Comparison of ENCODE assay signal across 8 mouse cellular contexts in the genomic region with DNA sequence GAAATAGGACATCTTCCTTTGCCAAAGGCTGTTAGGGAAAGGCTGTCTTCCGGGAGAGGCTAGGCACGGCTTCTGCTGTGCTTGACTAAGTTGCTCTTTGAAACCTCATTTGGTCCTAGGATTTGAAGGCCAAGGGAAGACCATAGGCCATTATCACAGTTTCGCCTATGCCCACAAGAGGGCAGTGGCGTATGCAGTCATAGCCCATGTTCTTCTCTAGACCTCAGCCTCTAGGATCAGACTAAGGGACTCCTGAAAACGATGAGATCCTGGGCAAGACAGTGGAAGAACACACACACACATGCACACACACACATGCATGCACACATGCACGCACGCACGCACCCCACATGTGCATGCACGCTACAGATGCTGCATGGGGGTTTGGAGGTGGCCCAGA.
A peak's percentile ranks its signal among the peaks of the same experiment; 100 is the strongest.
DNase-seq lines count a peak whose midpoint lies in the region; ATAC-seq and TF ChIP-seq lines count a peak whose summit lies in the region.

No protein-coding gene starts in this region.

- H3K79me2 ChIP-seq in C2C12 (ENCODE audit: control insufficient read depth, insufficient read depth) = no peaks in the 10 kb centered on the region

- no peaks in the 10 kb centered on the region for H3K27me3 ChIP-seq in C2C12 (ENCODE audit: control insufficient read depth, insufficient read depth, insufficient read length)
- no peaks in the 10 kb centered on the region for H3K27me3 ChIP-seq in embryonic facial prominence, embryonic 14.5 days (replicated peaks; ENCODE audit: control insufficient read depth, insufficient read depth, low read length)
- no peaks in the 10 kb centered on the region for H3K27me3 ChIP-seq in heart, embryonic 15.5 days
- no peaks in the 10 kb centered on the region for H3K27me3 ChIP-seq in liver, embryonic 12.5 days (replicated peaks)
- no peaks in the 10 kb centered on the region for H3K27me3 ChIP-seq in stomach, embryonic 16.5 days (ENCODE audit: control insufficient read depth, insufficient read depth, low read length)

- no peaks in the 10 kb centered on the region for H3K36me3 ChIP-seq in C2C12 (ENCODE audit: control insufficient read depth, insufficient read depth)
- H3K36me3 ChIP-seq in embryonic facial prominence, embryonic 14.5 days (ENCODE audit: control insufficient read depth, insufficient read depth, low read length) = no peaks in the 10 kb centered on the region
- H3K36me3 ChIP-seq in heart, embryonic 15.5 days = no peaks in the 10 kb centered on the region
- no peaks in the 10 kb centered on the region for H3K36me3 ChIP-seq in liver, embryonic 12.5 days
- no peaks in the 10 kb centered on the region for H3K36me3 ChIP-seq in stomach, embryonic 16.5 days (ENCODE audit: control insufficient read depth, insufficient read depth, low read length)

- H3K4me3 ChIP-seq in C2C12 (ENCODE audit: insufficient read depth, poor library complexity, severe bottlenecking) = no peak overlapping the region
- no peak overlapping the region for H3K4me3 ChIP-seq in embryonic facial prominence, embryonic 14.5 days (ENCODE audit: low read depth, low read length)
- no peak overlapping the region for H3K4me3 ChIP-seq in heart, embryonic 15.5 days
- H3K4me3 ChIP-seq in liver, embryonic 12.5 days = no peak overlapping the region
- H3K4me3 ChIP-seq in stomach, embryonic 16.5 days (replicated peaks; ENCODE audit: low read length) = no peak overlapping the region

- H3K79me3 ChIP-seq in C2C12 (ENCODE audit: low read depth) = no peaks in the 10 kb centered on the region

- H3K9me3 ChIP-seq in embryonic facial prominence, embryonic 14.5 days (ENCODE audit: control insufficient read depth, low read length) = peaks cover 6% of the 10 kb centered on the region; the same call in 1 of the 2 replicates
- no peaks in the 10 kb centered on the region for H3K9me3 ChIP-seq in heart, embryonic 15.5 days (replicated peaks)
- H3K9me3 ChIP-seq in liver, embryonic 12.5 days (replicated peaks) = peaks cover 5% of the 10 kb centered on the region; the same call in 1 of the 2 replicates
- H3K9me3 ChIP-seq in stomach, embryonic 16.5 days (replicated peaks; ENCODE audit: control insufficient read depth, low read length) = no peaks in the 10 kb centered on the region

- H3K27ac ChIP-seq in embryonic facial prominence, embryonic 14.5 days (replicated peaks; ENCODE audit: low read depth, low read length) = no peak overlapping the region
- no peak overlapping the region for H3K27ac ChIP-seq in heart, embryonic 15.5 days
- no peak overlapping the region for H3K27ac ChIP-seq in liver, embryonic 12.5 days
- H3K27ac ChIP-seq in stomach, embryonic 16.5 days (ENCODE audit: low read length) = no peak overlapping the region

- no peak overlapping the region for H3K9ac ChIP-seq in embryonic facial prominence, embryonic 14.5 days (ENCODE audit: low read depth, low read length)
- H3K9ac ChIP-seq in heart, embryonic 15.5 days = no peak overlapping the region
- no peak overlapping the region for H3K9ac ChIP-seq in liver, embryonic 12.5 days
- no peak overlapping the region for H3K9ac ChIP-seq in stomach, embryonic 16.5 days (ENCODE audit: low read length)

- DNase-seq in adrenal gland, postnatal 36 days = peak; percentile 75 to 79
- DNase-seq in embryonic facial prominence, embryonic 14.5 days (ENCODE audit: low spot score) = peak; percentile 79
- DNase-seq in kidney, postnatal 10 days = peak; percentile 90
- DNase-seq in neural tube, embryonic 10.5 days (ENCODE audit: extremely low spot score, low spot score) = peak; percentile 71

- WGBS in embryonic facial prominence, embryonic 14.5 days = 35% methylated on average over 9 of the region's 9 CpGs
- WGBS in heart, embryonic 15.5 days = 38% methylated on average over 9 of the region's 9 CpGs
- 32% methylated on average over 9 of the region's 9 CpGs for WGBS in liver, embryonic 12.5 days (ENCODE audit: insufficient replicate concordance)
- 37% methylated on average over 9 of the region's 9 CpGs for WGBS in stomach, embryonic 16.5 days

- peaks cover 3% of the 10 kb centered on the region; the same call in 1 of the 2 replicates for H3K4me1 ChIP-seq in embryonic facial prominence, embryonic 14.5 days (ENCODE audit: control insufficient read depth, insufficient read depth, low read length)
- peaks cover 7% of the 10 kb centered on the region for H3K4me1 ChIP-seq in heart, embryonic 15.5 days (replicated peaks)
- H3K4me1 ChIP-seq in liver, embryonic 12.5 days = peaks cover 26% of the 10 kb centered on the region
- H3K4me1 ChIP-seq in stomach, embryonic 16.5 days (ENCODE audit: control insufficient read depth, insufficient read depth, low read length) = peaks cover 6% of the 10 kb centered on the region; the same call in 1 of the 2 replicates

- peak; percentile 65 for ATAC-seq in embryonic facial prominence, embryonic 14.5 days (ENCODE audit: low read depth)
- peak; percentile 63; the same call in 1 of the 2 replicates for ATAC-seq in heart, embryonic 15.5 days (replicated peaks; ENCODE audit: insufficient number of reproducible peaks, insufficient read depth, low FRiP score, low read depth)
- peak; percentile 53 for ATAC-seq in liver, embryonic 12.5 days
- peak; percentile 39 for ATAC-seq in stomach, embryonic 16.5 days (ENCODE audit: insufficient read depth, low FRiP score)

- peak; percentile 72 for TF ChIP-seq CTCF in C2C12 (IDR thresholded peaks at IDR 0.05; ENCODE audit: control insufficient read depth, insufficient read depth, insufficient read length)

- no peak overlapping the region for H3K4me2 ChIP-seq in embryonic facial prominence, embryonic 14.5 days (ENCODE audit: low read depth, low read length)
- no peak overlapping the region for H3K4me2 ChIP-seq in heart, embryonic 15.5 days
- H3K4me2 ChIP-seq in liver, embryonic 12.5 days = no peak overlapping the region
- no peak overlapping the region for H3K4me2 ChIP-seq in stomach, embryonic 16.5 days (ENCODE audit: low read depth, low read length)

- H3ac ChIP-seq in C2C12 (ENCODE audit: control insufficient read depth, insufficient read length, low read depth) = no peak overlapping the region

TF ChIP-seq in C2C12, 6 proteins besides CTCF, POLR2A, EP300 and RAD21:
- TF ChIP-seq MAX (IDR thresholded peaks at IDR 0.05) (no peak), CEBPB (IDR thresholded peaks at IDR 0.05; ENCODE audit: low read depth) (no peak), USF1 (IDR thresholded peaks at IDR 0.05; ENCODE audit: low read depth) (no peak), FOSL1 (IDR thresholded peaks at IDR 0.05; ENCODE audit: insufficient read depth, low read length, poor library complexity, severe bottlenecking) (no peak), MYOD1 (IDR thresholded peaks at IDR 0.05; ENCODE audit: control insufficient read depth, insufficient read length, low read depth) (no peak), MYOG (IDR thresholded peaks at IDR 0.05; ENCODE audit: control insufficient read depth, extremely low read depth, insufficient read length) (no peak)
TF ChIP-seq in C2C12: peak in this region for 0.
